In the genomic region with DNA sequence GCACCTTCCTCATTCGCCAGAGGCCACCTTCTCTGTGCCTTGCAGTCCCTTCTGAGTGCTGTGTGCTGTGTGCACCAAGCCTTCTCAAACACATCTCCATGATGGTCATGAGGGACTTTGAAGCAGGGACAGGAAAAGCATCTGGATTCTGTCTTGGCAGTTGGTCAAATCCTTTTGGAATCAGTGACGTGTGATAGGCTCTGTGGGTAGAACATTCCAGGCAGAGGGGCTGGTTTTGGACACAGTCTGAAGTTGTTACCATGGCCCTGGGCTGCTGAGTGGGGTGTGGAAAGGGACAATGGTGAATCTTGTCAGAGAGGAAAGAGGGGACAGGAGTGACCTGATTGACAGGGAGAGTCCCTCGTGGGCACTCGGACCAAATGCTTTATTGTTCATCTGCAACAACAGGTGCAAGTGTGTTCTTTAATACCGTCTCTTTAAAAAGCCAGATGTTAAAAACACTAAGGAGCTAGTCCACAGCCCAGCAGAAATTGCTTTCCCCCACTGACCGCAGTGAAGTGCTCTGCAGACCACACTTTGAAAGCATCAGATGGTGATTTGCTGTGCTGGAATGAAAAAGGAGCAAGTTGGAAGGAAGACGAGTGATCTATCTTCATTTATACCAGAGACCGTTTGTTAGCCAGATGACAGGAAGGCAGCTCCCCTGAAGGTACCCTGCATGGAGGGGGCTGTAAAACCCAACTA, we compare ENCODE assay signal across 13 mouse cellular contexts.
A peak's percentile ranks its signal among the peaks of the same experiment; 100 is the strongest.
DNase-seq lines count a peak whose midpoint lies in the region; ATAC-seq and TF ChIP-seq lines count a peak whose summit lies in the region.
"Had no signal": no experiment of that assay in that cellular context is flagged by ENCODE, and none has a peak within 500 bp of the region (broad histone marks: within the 10 kb centered on the region; RNA-seq: fewer than 3 reads in every experiment).

No protein-coding gene starts in this region.

- H3K27ac ChIP-seq in kidney, postnatal 0 days: no peak overlapping the region
- H3K27ac ChIP-seq in embryonic facial prominence, embryonic 15.5 days (replicated peaks): peak overlapping the region; percentile 12; the same call in 1 of the 2 replicates
- no peak overlapping the region for H3K27ac ChIP-seq in forebrain, embryonic 14.5 days (ENCODE audit: low read depth, low read length)

- H3K4me2 ChIP-seq in kidney, postnatal 0 days (ENCODE audit: low read length): no peak overlapping the region
- no peak overlapping the region for H3K4me2 ChIP-seq in embryonic facial prominence, embryonic 15.5 days (replicated peaks)
- H3K4me2 ChIP-seq in forebrain, embryonic 14.5 days (ENCODE audit: low read length): no peak overlapping the region
- H3K4me2 ChIP-seq: midbrain, embryonic 13.5 days had no signal

- H3K4me3 ChIP-seq in kidney, postnatal 0 days (replicated peaks; ENCODE audit: low read depth, low read length): no peak overlapping the region
- H3K4me3 ChIP-seq in embryonic facial prominence, embryonic 15.5 days (replicated peaks): no peak overlapping the region
- H3K4me3 ChIP-seq in forebrain, embryonic 14.5 days (ENCODE audit: low read depth, low read length): no peak overlapping the region
- H3K4me3 ChIP-seq: midbrain, embryonic 13.5 days had no signal

- H3K27me3 ChIP-seq in kidney, postnatal 0 days (ENCODE audit: insufficient read depth, low read length): no peaks in the 10 kb centered on the region
- no peaks in the 10 kb centered on the region for H3K27me3 ChIP-seq in embryonic facial prominence, embryonic 15.5 days
- no peaks in the 10 kb centered on the region for H3K27me3 ChIP-seq in forebrain, embryonic 14.5 days (replicated peaks; ENCODE audit: control insufficient read depth, insufficient read depth, low read length)
- H3K27me3 ChIP-seq: CH12.LX; midbrain, embryonic 13.5 days had no signal

- WGBS in kidney, postnatal 0 days: 11% methylated on average over 8 of the region's 8 CpGs
- 40% methylated on average over 8 of the region's 8 CpGs for WGBS in embryonic facial prominence, embryonic 15.5 days
- WGBS in forebrain, embryonic 14.5 days: 43% methylated on average over 8 of the region's 8 CpGs

- no peaks in the 10 kb centered on the region for H3K9me3 ChIP-seq in kidney, postnatal 0 days (replicated peaks; ENCODE audit: low read length)
- H3K9me3 ChIP-seq in embryonic facial prominence, embryonic 15.5 days (replicated peaks): no peaks in the 10 kb centered on the region
- no peaks in the 10 kb centered on the region; the same call in 1 of the 2 replicates for H3K9me3 ChIP-seq in forebrain, embryonic 14.5 days (replicated peaks; ENCODE audit: control insufficient read depth, low read length)
- H3K9me3 ChIP-seq: midbrain, embryonic 13.5 days had no signal

- no peaks in the 10 kb centered on the region for H3K36me3 ChIP-seq in kidney, postnatal 0 days (ENCODE audit: insufficient read depth, low read length)
- no peaks in the 10 kb centered on the region for H3K36me3 ChIP-seq in embryonic facial prominence, embryonic 15.5 days
- no peaks in the 10 kb centered on the region for H3K36me3 ChIP-seq in forebrain, embryonic 14.5 days (ENCODE audit: control insufficient read depth, insufficient read depth, low read length)
- H3K36me3 ChIP-seq: midbrain, embryonic 13.5 days had no signal

- TF ChIP-seq CTCF in kidney, postnatal 0 days (IDR thresholded peaks at IDR 0.05; ENCODE audit: low read depth): no peak

- peak; percentile 36 for DNase-seq in kidney, postnatal 0 days (ENCODE audit: low spot score)
- DNase-seq in kidney, postnatal 25 days: no peak
- peak; percentile 64 for DNase-seq in lung, postnatal 10 days
- DNase-seq in spleen, adult 12 weeks (ENCODE audit: low spot score): no peak
- no peak for DNase-seq in forebrain, embryonic 14.5 days (ENCODE audit: low spot score)
- DNase-seq in left cerebral cortex, adult 11 months (ENCODE audit: low spot score): no peak
- DNase-seq: cerebellum, postnatal 25 days; heart, adult 18-20 months had no signal

- no peak overlapping the region for H3K9ac ChIP-seq in kidney, postnatal 0 days (ENCODE audit: low read depth, low read length)
- no peak overlapping the region for H3K9ac ChIP-seq in embryonic facial prominence, embryonic 15.5 days
- no peak overlapping the region for H3K9ac ChIP-seq in forebrain, embryonic 14.5 days (ENCODE audit: low read length)
- H3K9ac ChIP-seq: midbrain, embryonic 13.5 days had no signal

- no peaks in the 10 kb centered on the region for H3K4me1 ChIP-seq in kidney, postnatal 0 days (replicated peaks; ENCODE audit: insufficient read depth, low read length)
- peaks cover 22% of the 10 kb centered on the region for H3K4me1 ChIP-seq in embryonic facial prominence, embryonic 15.5 days
- H3K4me1 ChIP-seq in forebrain, embryonic 14.5 days (ENCODE audit: control insufficient read depth, insufficient read depth, low read length): no peaks in the 10 kb centered on the region; the same call in 1 of the 2 replicates

- ATAC-seq in kidney, postnatal 0 days (replicated peaks; ENCODE audit: low FRiP score, low read depth): no peak
- ATAC-seq in common myeloid progenitor, adult 5-6 weeks (replicated peaks; ENCODE audit: low read depth, poor library complexity, severe bottlenecking): 0 out of 2 replicates have a peak, but pooled peaks have one; percentile 19
- ATAC-seq in embryonic facial prominence, embryonic 15.5 days (ENCODE audit: insufficient number of reproducible peaks, low FRiP score, low TSS enrichment, low read depth): no peak
- no peak for ATAC-seq in forebrain, embryonic 14.5 days
- ATAC-seq: forebrain, embryonic 16.5 days had no signal

Comparison
In these comparisons a context has a peak if more than half of its experiments do, and no peak if none do; other contexts are left out.
1. DNase-seq: peak in kidney, postnatal 0 days (single experiment) and lung, postnatal 10 days (single experiment); none in kidney, postnatal 25 days (0 of 2), spleen, adult 12 weeks (single experiment), forebrain, embryonic 14.5 days (single experiment) and left cerebral cortex, adult 11 months (single experiment).